Mouse (Mus musculus): ENCODE results near the gene Klc3.

DNA sequence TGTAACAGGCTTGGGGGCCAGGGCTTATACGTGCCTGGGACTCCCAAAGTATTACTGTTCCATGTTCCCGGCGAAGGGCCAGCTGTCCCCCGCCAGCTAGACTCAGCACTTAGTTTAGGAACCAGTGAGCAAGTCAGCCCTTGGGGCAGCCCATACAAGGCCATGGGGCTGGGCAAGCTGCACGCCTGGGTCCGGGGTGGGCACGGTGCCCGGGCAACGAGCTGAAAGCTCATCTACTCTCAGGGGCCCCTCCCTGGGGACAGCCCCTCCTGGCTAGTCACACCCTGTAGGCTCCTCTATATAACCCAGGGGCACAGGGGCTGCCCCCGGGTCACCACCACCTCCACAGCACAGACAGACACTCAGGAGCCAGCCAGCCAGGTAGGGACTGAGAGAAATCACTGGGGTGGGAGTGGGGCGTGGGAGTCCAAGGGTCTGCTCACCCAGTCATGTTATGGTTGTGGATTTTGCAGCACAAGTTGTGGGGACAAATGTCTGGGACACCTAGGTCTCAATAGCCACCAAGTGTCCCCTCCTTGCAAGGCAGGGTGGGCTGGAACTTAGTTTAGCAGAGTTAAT, 7.0 kb upstream of the Klc3 start:
- TF ChIP-seq CTCF (conservative IDR thresholded peaks at IDR 0.05; ENCODE audit: low read length) (no peak), POU5F1 (IDR thresholded peaks at IDR 0.05; ENCODE audit: borderline replicate concordance, low read length) (no peak)
